28 mouse cellular contexts compared by ENCODE assay signal in the genomic region with DNA sequence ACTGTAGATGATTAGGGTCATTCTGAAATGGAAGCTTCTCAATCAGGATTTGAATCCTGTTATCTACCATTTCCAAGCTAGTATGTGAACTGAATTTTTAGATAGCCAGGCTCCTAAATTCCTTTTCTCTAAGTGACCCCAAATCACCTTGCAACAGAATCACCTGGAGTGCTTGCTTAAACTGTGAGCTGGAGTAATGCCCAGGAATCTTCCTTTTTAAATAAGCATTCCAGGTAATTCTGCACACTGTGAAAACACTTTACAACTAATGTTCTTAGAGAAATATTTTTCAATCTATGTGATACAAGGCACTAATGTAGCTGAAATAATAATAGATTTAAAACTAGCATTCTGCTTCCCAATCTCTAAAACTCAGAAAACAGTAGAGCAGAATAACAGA.
DNase-seq lines count a peak whose midpoint lies in the region; ATAC-seq and TF ChIP-seq lines count a peak whose summit lies in the region.
"Had no signal": no experiment of that assay in that cellular context is flagged by ENCODE, and none has a peak within 500 bp of the region (broad histone marks: within the 10 kb centered on the region; RNA-seq: fewer than 3 reads in every experiment).

No protein-coding gene starts in this region.

- H3K4me2 ChIP-seq in heart, embryonic 15.5 days, result peak overlapping the region; percentile 23; the same call in 1 of the 2 replicates
- no peak overlapping the region for H3K4me2 ChIP-seq in midbrain, embryonic 15.5 days
- H3K4me2 ChIP-seq in midbrain, embryonic 11.5 days, result no peak overlapping the region
- H3K4me2 ChIP-seq: hindbrain, embryonic 14.5 days; kidney, embryonic 15.5 days; limb, embryonic 15.5 days; liver, embryonic 15.5 days; neural tube, embryonic 13.5 days had no signal

- H3K9me3 ChIP-seq in heart, embryonic 10.5 days, result no peaks in the 10 kb centered on the region
- no peaks in the 10 kb centered on the region for H3K9me3 ChIP-seq in heart, embryonic 15.5 days (replicated peaks)
- no peaks in the 10 kb centered on the region for H3K9me3 ChIP-seq in midbrain, embryonic 15.5 days
- H3K9me3 ChIP-seq in midbrain, embryonic 11.5 days (ENCODE audit: control insufficient read depth, low read length), result no peaks in the 10 kb centered on the region
- H3K9me3 ChIP-seq: kidney, embryonic 15.5 days; limb, embryonic 10.5 days; limb, embryonic 15.5 days; liver, embryonic 15.5 days; midbrain, embryonic 10.5 days; neural tube, embryonic 13.5 days had no signal

- no peak for DNase-seq in heart, embryonic 10.5 days (ENCODE audit: low spot score)
- DNase-seq in heart, adult 18-20 months, result no peak
- DNase-seq in heart, postnatal 36 days, result no peak
- DNase-seq in left cerebral cortex, adult 2 months (ENCODE audit: extremely low spot score in 1 of 2, low spot score in 2 of 2), result no peak
- no peak for DNase-seq in left cerebral cortex, adult 18-20 months (ENCODE audit: low spot score in 2 of 2)
- no peak for DNase-seq in midbrain, embryonic 11.5 days (ENCODE audit: low spot score, missing footprints)
- DNase-seq: adrenal gland, adult 2 months; adrenal gland, postnatal 36 days; gastrocnemius, adult 2 months; gastrocnemius, postnatal 36 days; kidney, adult 18-20 months; kidney, postnatal 25 days; thymus, adult 2 months; thymus, postnatal 36 days had no signal

- no peak for ATAC-seq in heart, embryonic 15.5 days (replicated peaks; ENCODE audit: insufficient number of reproducible peaks, insufficient read depth, low FRiP score, low read depth)
- ATAC-seq in midbrain, embryonic 15.5 days (replicated peaks), result no peak
- ATAC-seq in midbrain, embryonic 11.5 days (ENCODE audit: low FRiP score), result no peak
- ATAC-seq: activated CD4-positive, CD25-positive, alpha-beta regulatory T cell, adult 4 months; forebrain, embryonic 16.5 days; inflammation-experienced regulatory T-cells, adult 6 months had no signal

- intact Hi-C loops in heart, postnatal 36 days (cut with DNase I), result no loop called here
- intact Hi-C loops in left cerebral cortex, adult 2 months (cut with DNase I), result no loop called here

- H3K4me3 ChIP-seq in heart, embryonic 10.5 days, result no peak overlapping the region
- H3K4me3 ChIP-seq in heart, embryonic 15.5 days, result no peak overlapping the region
- H3K4me3 ChIP-seq in left cerebral cortex, adult 2 months, result no peak overlapping the region
- H3K4me3 ChIP-seq in midbrain, embryonic 15.5 days, result no peak overlapping the region
- H3K4me3 ChIP-seq in midbrain, embryonic 11.5 days (ENCODE audit: low read depth, low read length), result no peak overlapping the region
- H3K4me3 ChIP-seq: erythroblast, embryonic 14.5 days; gastrocnemius, adult 2 months; kidney, embryonic 15.5 days; limb, embryonic 10.5 days; limb, embryonic 15.5 days; liver, embryonic 15.5 days; midbrain, embryonic 10.5 days; neural tube, embryonic 13.5 days had no signal

- peaks cover 58% of the 10 kb centered on the region for H3K4me1 ChIP-seq in heart, embryonic 10.5 days
- H3K4me1 ChIP-seq in heart, embryonic 15.5 days (replicated peaks), result peaks cover 51% of the 10 kb centered on the region
- H3K4me1 ChIP-seq in midbrain, embryonic 15.5 days, result peaks cover 32% of the 10 kb centered on the region
- no peaks in the 10 kb centered on the region for H3K4me1 ChIP-seq in midbrain, embryonic 11.5 days (ENCODE audit: control insufficient read depth, insufficient read depth, low read length)
- H3K4me1 ChIP-seq: limb, embryonic 10.5 days; limb, embryonic 15.5 days had no signal

- H3K9ac ChIP-seq in heart, embryonic 15.5 days, result no peak overlapping the region
- H3K9ac ChIP-seq in midbrain, embryonic 15.5 days, result no peak overlapping the region
- no peak overlapping the region for H3K9ac ChIP-seq in midbrain, embryonic 11.5 days (ENCODE audit: low read length)
- H3K9ac ChIP-seq: hindbrain, embryonic 14.5 days; kidney, embryonic 15.5 days; limb, embryonic 15.5 days; liver, embryonic 15.5 days; neural tube, embryonic 13.5 days had no signal

- no peaks in the 10 kb centered on the region for H3K27me3 ChIP-seq in heart, embryonic 10.5 days (ENCODE audit: insufficient read depth, poor library complexity, severe bottlenecking)
- H3K27me3 ChIP-seq in heart, embryonic 15.5 days, result no peaks in the 10 kb centered on the region
- H3K27me3 ChIP-seq in midbrain, embryonic 15.5 days (replicated peaks), result no peaks in the 10 kb centered on the region
- no peaks in the 10 kb centered on the region for H3K27me3 ChIP-seq in midbrain, embryonic 11.5 days (ENCODE audit: control insufficient read depth, insufficient read depth, low read length)
- H3K27me3 ChIP-seq: CH12.LX; kidney, embryonic 15.5 days; limb, embryonic 15.5 days; liver, embryonic 15.5 days; neural tube, embryonic 13.5 days had no signal

- TF ChIP-seq CTCF in left cerebral cortex, adult 2 months (IDR thresholded peaks at IDR 0.05), result no peak

- no peaks in the 10 kb centered on the region for H3K36me3 ChIP-seq in heart, embryonic 10.5 days
- H3K36me3 ChIP-seq in heart, embryonic 15.5 days, result no peaks in the 10 kb centered on the region
- no peaks in the 10 kb centered on the region for H3K36me3 ChIP-seq in midbrain, embryonic 15.5 days (replicated peaks)
- no peaks in the 10 kb centered on the region for H3K36me3 ChIP-seq in midbrain, embryonic 11.5 days (ENCODE audit: control insufficient read depth, insufficient read depth, low read length)
- H3K36me3 ChIP-seq: limb, embryonic 10.5 days; limb, embryonic 15.5 days; liver, embryonic 15.5 days; midbrain, embryonic 10.5 days; neural tube, embryonic 13.5 days had no signal

- peak overlapping the region; percentile 70; the same call in 1 of the 2 replicates for H3K27ac ChIP-seq in heart, embryonic 10.5 days
- peak overlapping the region; percentile 41 for H3K27ac ChIP-seq in heart, embryonic 15.5 days
- H3K27ac ChIP-seq in left cerebral cortex, adult 2 months, result peak overlapping the region; percentile 32; the same call in 1 of the 2 replicates
- H3K27ac ChIP-seq in midbrain, embryonic 15.5 days, result 0 out of 2 replicates have a peak overlapping the region, but pooled peaks have one; percentile 25
- no peak overlapping the region for H3K27ac ChIP-seq in midbrain, embryonic 11.5 days (ENCODE audit: low read depth, low read length)
- H3K27ac ChIP-seq: gastrocnemius, adult 2 months; hindbrain, embryonic 14.5 days; kidney, embryonic 15.5 days; limb, embryonic 10.5 days; limb, embryonic 15.5 days; liver, embryonic 15.5 days; midbrain, embryonic 10.5 days; neural tube, embryonic 13.5 days had no signal
